Mouse (Mus musculus): Measurements from ENCODE around the gene Asic2.

DNA sequence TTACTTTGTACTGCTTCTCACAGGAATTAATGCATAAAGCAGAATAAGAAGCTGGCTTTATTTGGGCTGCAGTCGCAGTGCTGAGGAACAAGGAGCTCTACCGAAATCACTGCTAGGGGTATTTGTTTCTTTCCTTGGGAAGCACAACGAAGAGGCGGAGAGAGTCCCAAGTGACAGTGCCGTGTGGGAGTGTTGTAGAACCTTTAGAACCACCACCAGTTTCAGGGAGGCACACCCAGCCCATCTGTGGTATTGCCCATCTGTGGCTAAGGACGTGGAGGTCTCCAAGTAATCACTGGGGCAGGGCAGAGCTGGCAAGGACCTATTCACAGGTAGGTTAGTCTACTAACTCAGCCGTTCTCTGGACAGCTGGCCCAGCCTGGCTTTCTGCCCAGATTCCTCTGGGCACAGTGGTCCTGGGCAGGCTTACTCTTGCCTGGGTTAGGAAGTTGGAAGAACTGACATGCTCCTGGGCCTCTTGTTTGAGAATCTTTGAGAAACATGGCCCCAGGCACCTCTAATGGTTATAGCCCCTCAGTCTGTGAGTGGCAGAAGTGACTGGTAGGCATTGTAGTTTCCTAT, 1085.9 kb downstream of the Asic2 start:
- TF ChIP-seq GATA1 (IDR thresholded peaks at IDR 0.05; ENCODE audit: low read length) (no peak), TAL1 (IDR thresholded peaks at IDR 0.05; ENCODE audit: low read length) (no peak)
